Mouse (Mus musculus): ENCODE measurements around the gene Sez6l2.
A peak's percentile ranks its signal among the peaks of the same experiment; 100 is the strongest.

Sez6l2 gene

GRCm38 (mm10) chr7:127009307-127010085, 59.1 kb downstream of the Sez6l2 start:
- no peak for DNase-seq

DNA sequence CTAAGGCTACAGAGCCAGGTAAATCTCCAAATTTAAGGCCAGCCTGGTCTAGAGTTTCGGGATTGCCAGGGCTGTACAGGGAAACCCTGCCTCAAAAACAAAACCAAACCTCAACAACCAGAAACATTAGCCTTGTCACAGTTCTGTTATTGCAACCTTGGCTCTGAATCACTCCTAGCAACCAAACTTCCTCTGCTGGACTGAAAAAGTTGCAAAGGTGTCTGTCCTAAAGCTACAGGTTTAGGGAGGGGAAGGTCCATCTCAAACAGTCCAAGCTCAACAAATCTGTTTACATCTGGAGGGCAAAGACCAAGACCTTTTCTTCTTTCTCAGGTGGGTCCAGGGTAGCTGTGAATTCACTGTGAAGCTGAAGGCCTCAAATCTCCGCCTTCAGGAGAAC, 60.7 kb downstream of the Sez6l2 start:
- DNase-seq: no peak

DNA sequence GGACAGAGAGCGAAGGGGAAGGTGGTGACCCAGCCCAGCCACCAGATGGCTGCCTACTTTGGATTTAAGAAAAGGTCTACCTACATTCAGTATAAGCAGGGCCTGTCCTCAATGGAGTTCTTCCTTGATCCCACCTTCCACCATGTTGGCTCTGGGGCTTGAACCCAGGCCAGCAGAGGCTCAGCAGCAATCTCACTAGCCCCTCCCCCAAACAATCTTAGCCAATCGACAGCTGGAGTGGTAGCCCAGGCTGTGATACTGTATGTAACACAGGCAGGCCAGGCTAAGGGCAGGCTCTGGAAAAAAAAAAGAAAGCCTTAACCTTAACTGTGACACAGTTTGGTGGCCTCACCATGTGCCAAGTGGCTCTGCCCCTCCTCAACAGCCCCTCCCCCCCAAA, 61.4 kb downstream of the Sez6l2 start:
- DNase-seq: no peak

- no peak for DNase-seq
These were observed 62.0 kb downstream of the Sez6l2 start for GRCm38 (mm10) chr7:127012374-127012773.

- no peak for DNase-seq
These were observed 62.5 kb downstream of the Sez6l2 start for GRCm38 (mm10) chr7:127012845-127013244.

- DNase-seq: no peak
These were observed 63.0 kb downstream of the Sez6l2 start for GRCm38 (mm10) chr7:127013385-127013784.

- DNase-seq: peak; percentile 84
These were observed 64.0 kb downstream of the Sez6l2 start, which contains the start of gene Mvp for GRCm38 (mm10) chr7:127014320-127014719. TSS of gene Mvp (minus strand) at chr7:127014621.

DNA sequence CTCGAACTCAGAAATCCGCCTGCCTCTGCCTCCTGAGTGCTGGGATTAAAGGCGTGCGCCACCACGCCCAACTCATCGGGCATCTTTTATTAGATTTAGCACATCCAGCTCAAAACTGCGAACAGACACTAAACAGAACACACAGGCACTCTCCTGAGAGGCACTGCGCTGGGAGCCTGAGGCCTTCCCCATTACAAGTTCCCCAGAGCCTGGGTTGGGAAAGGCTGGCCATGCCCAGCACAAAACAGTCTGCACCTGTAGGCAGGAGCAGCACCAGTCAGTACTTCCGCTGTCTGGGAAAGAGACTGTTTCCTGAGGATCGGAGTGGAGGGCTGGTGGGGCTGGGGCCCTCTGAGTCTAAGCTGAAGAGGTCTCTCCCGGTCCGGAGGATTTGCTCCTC, 64.6 kb downstream of the Sez6l2 start:
- DNase-seq: no peak

DNA sequence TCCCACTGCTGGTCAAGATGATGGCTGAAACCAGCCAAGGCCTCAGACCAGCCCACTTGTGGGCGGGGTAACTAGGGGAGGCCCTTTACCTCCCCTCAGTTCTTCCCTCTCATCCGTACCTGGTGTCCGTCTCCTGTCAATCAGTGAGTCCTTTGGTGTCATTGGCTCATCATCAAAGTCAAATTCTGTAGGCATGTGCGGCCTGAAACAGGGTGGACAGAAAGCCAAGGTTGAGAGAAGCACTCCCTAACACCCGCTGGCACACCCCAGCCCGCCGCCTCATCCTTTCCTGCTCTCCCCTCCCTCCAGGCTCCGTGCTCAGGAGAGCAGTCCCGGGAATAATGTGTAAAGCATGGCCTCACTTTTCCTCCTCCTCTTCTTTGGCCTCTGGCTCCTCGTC, 65.7 kb downstream of the Sez6l2 start:
- peak; percentile 83 for DNase-seq

- no peak for DNase-seq
These were observed 65.9 kb downstream of the Sez6l2 start, which contains the start of gene Pagr1b for GRCm38 (mm10) chr7:127016481-127016485. TSS of gene Pagr1b (minus strand) at chr7:127016484.

DNA sequence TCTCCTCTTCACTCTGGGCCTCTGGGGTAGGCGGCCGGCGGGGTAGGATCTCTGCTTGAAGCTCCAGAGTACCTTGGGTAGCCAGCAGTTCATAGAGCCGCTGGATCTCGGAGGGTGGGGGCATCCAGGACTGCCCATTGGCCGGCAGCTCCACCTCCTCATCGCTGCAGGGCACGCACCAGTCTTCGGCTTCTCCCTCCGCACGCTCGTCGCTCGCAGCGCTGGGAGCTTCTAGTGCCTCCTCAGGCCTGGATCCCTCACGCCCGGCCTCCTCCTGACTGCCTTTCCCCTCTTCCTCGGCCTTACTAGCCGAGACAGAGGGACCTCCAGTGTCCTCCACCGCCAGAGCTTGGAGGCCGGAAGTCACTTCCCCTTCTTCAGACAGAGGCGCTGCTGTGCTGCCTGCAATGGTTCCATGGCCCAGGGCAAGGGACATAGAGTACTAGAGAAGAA, 66.1 kb downstream of the Sez6l2 start:
- no peak for DNase-seq

GRCm38 (mm10) chr7:127016971-127017949, 66.9 kb downstream of the Sez6l2 start, which contains the start of gene Pagr1a:
TSS of gene Pagr1a (minus strand) at chr7:127017352.
- DNase-seq: peak; percentile 98

GRCm38 (mm10) chr7:127017950-127018345, 67.6 kb downstream of the Sez6l2 start:
- no peak for DNase-seq

DNA sequence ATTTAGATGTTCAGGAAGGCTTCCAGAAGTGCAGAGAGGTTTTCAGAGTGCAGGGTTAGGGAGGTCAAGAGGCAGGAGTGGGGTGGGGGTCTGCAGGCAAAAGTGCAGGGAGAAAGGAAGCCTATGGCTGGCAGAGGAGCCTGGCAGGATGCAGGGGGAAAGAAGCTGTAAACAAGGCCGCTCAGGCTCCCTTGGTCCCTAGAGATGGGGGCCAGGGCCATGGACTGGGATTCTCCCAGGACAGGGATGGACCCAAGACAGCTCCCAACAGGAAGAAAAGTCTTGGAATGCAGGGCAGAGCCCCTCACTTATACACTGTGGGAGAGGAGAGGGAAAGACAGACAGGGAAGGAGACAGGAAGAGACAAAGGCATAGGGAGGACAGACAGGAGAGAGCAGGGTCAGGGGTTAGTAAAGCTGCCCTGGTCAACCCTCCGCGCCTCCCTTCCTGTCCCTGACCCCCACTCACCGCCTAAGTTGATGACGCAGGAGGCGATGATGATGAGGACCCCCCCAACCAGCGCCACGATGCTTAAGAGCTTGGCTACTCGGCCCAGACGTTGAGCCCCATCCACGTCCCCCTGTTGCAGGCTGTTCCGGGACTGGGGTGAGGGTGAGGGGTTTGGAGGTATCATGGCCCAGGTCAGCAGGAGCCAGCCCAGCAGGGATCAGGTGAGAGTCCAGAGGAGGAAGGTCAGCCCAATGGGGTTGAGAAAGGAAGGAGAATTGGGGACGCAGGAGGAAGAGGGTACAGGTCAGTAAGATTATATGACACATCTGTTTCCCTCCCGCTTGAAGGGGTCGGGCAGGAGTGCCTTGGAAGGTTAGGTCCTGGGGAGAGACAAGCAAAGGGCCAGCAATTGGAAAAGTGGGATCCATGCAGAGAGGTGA, 68.3 kb downstream of the Sez6l2 start:
- DNase-seq: no peak

DNA sequence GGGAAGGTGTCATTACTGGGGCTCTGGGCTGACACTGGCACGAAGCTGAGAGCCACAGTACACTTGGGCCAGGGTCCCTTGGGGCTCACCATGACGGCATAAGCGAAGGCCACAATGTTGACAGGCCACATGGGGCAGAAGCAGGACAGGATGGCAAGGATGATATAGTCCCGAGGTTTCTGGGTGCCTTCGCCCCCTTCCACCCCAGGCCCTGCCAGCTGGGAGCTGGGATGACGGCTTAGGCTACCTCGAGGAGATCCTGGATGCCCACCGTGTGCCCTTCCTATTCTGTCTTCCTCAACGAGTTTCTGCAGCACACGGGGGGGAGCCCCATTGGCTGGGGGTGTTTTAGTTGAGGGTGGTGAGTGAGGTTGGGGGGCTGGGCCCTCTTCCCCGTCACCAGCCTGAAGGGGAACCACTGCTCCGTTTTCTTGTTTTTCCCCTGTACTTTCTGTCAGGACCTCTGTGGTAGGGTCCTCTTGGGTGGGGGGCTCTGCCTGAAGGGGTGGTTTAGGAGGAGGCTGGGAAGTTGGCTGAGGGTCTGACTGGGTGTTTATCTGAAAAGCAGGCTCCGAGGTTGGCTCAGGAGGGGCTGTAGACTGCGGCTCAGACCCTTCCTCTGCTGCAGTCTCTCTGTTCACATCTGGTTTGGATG, 69.1 kb downstream of the Sez6l2 start:
- no peak for DNase-seq

DNA sequence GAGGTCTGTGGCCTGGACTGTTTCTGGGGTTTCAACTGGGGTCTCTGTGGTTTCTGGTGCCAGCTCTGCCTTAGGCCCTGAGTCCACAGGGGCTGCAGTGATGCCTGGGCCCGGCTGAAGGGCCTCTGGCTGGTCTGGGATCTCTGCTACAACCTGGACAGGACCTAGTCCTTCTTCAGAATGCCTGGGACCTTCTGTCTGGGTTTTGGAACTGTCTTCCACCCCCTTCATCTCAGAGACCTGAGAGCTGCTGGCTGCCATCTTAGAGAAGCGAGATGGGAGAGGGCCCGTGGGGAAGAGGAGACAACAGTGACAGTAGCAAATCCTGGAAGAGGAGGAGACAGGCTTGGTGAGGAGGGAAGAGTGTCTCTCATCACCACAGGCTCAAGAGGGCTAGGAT, 69.7 kb downstream of the Sez6l2 start:
- no peak for DNase-seq

Data from kidney, adult 11 months (tissue).